Mouse (Mus musculus): ENCODE results near the gene Scp2. TPM values are rescaled to one million over a fixed set of nuclear protein-coding genes. Genes with fewer than 3 reads are reported as not detected.

Scp2 gene
- total RNA-seq, 2 experiments from 2014 or later: 170 to 225 TPM

- DNase-seq (ENCODE audit: low spot score in 2 of 2): no peak
Observed at GRCm38 (mm10) chr4:108020178-108020577, 124.6 kb downstream of the Scp2 start.

GRCm38 (mm10) chr4:108018961-108019921 is 125.6 kb downstream of the Scp2 start:
- DNase-seq (ENCODE audit: low spot score in 2 of 2): no peak

- DNase-seq (ENCODE audit: low spot score in 2 of 2): no peak
Observed at GRCm38 (mm10) chr4:108018241-108018923, 126.4 kb downstream of the Scp2 start.

GRCm38 (mm10) chr4:108017839-108018238 is 127.0 kb downstream of the Scp2 start:
- no peak for DNase-seq (ENCODE audit: low spot score in 2 of 2)

- DNase-seq (ENCODE audit: low spot score in 2 of 2): no peak
Observed at GRCm38 (mm10) chr4:108016321-108016720, 128.5 kb downstream of the Scp2 start.

GRCm38 (mm10) chr4:108015067-108015765 is 129.6 kb downstream of the Scp2 start:
- DNase-seq (ENCODE audit: low spot score in 2 of 2): no peak

- no peak for DNase-seq (ENCODE audit: low spot score in 2 of 2)
Observed at GRCm38 (mm10) chr4:108014466-108014865, 130.3 kb downstream of the Scp2 start.

GRCm38 (mm10) chr4:108008541-108008940 is 136.3 kb downstream of the Scp2 start:
- DNase-seq (ENCODE audit: low spot score in 2 of 2): no peak

GRCm38 (mm10) chr4:108007532-108008103 is 137.2 kb downstream of the Scp2 start:
- no peak for DNase-seq (ENCODE audit: low spot score in 2 of 2)

- no peak for DNase-seq (ENCODE audit: low spot score in 2 of 2)
Observed at GRCm38 (mm10) chr4:108005328-108005727, 139.5 kb downstream of the Scp2 start.

- no peak for DNase-seq (ENCODE audit: low spot score in 2 of 2)
Observed at GRCm38 (mm10) chr4:107999380-107999779, 145.4 kb downstream of the Scp2 start.

GRCm38 (mm10) chr4:107998641-107999332 is 146.0 kb downstream of the Scp2 start:
- no peak for DNase-seq (ENCODE audit: low spot score in 2 of 2)

GRCm38 (mm10) chr4:107996418-107996986 is 148.3 kb downstream of the Scp2 start:
- DNase-seq (ENCODE audit: low spot score in 2 of 2): no peak

- DNase-seq (ENCODE audit: low spot score in 2 of 2): no peak
Observed at GRCm38 (mm10) chr4:107995727-107996126, 149.1 kb downstream of the Scp2 start.

GRCm38 (mm10) chr4:107995011-107995410 is 149.8 kb downstream of the Scp2 start:
- no peak for DNase-seq (ENCODE audit: low spot score in 2 of 2)

Small RNA genes lying within 50 kb of the gene (microRNA-seq; reads per million reads assigned to microRNA genes)
- not detected for gene Mir6397

Other genes with a start within 250 kb of the Scp2 start
- 100 to 1,000 TPM; 112 to 120 TPM for gene Cpt2, start 221.4 kb downstream of the Scp2 start, total RNA-seq (2021)
- under 1 TPM; 0.48 to 0.62 TPM for gene Slc1a7, start 176.7 kb downstream of the Scp2 start, total RNA-seq (2021)
- 1 to 10 TPM; 6.2 to 8.5 TPM for gene Podn, start 48.6 kb downstream of the Scp2 start, total RNA-seq (2021)
- gene Echdc2, start 20.4 kb upstream of the Scp2 start, total RNA-seq (2021): 10 to 100 TPM; 35.2 to 36.3 TPM
- under 1 TPM; 0.25 to 0.34 TPM for gene Zyg11a, start 73.0 kb upstream of the Scp2 start, total RNA-seq (2021)
- gene Zyg11b, start 156.1 kb upstream of the Scp2 start, total RNA-seq (2021): 10 to 100 TPM; 37.0 to 37.4 TPM
- 10 to 100 TPM; 58.6 to 59.5 TPM for gene Coa7, start 183.1 kb upstream of the Scp2 start, total RNA-seq (2021)
- 1 to 10 TPM; 6.9 to 7.6 TPM for gene Shisal2a, start 238.4 kb upstream of the Scp2 start, total RNA-seq (2021)

Measured in adrenal gland, postnatal 4 days (tissue).